ENCODE assay signal across 17 mouse cellular contexts in the genomic region with DNA sequence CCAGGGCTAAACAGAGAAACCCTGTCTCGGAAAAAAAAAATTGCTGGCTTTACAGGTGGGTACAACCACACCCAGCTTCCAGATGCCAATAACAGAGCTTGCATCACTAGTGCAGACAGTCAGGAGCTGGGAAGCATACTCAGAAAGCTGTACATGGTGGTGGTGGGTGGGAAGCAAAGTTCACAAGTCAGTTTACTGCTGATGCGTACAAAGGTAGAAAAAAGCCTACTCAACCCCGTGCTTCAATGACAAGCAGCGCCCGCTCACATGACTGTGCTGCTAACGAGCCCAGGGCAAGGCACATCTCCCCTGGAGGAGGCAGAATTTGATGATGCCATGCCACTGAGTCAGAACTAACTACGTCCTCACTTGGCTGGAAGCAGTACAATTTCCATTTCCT. TPM values are rescaled to one million over a fixed set of nuclear protein-coding genes. Genes with fewer than 3 reads are reported as not detected.
"Had no signal": no experiment of that assay in that cellular context is flagged by ENCODE, and none has a peak within 500 bp of the region (broad histone marks: within the 10 kb centered on the region; RNA-seq: fewer than 3 reads in every experiment).

No protein-coding gene starts in this region.

- H3K4me1 ChIP-seq: limb, embryonic 12.5 days; lung, embryonic 15.5 days; megakaryocyte, embryonic 14.5 days; midbrain, embryonic 15.5 days; neural tube, embryonic 12.5 days had no signal

- H3K27ac ChIP-seq: limb, embryonic 12.5 days; liver, embryonic 13.5 days; lung, embryonic 15.5 days; macrophage; midbrain, embryonic 15.5 days; neural tube, embryonic 12.5 days; stomach, postnatal 0 days had no signal

- H3K9ac ChIP-seq: limb, embryonic 12.5 days; liver, embryonic 13.5 days; liver, postnatal 0 days; lung, embryonic 15.5 days; midbrain, embryonic 15.5 days; neural tube, embryonic 12.5 days had no signal

- H3K4me2 ChIP-seq: limb, embryonic 12.5 days; liver, embryonic 13.5 days; lung, embryonic 15.5 days; midbrain, embryonic 11.5 days; midbrain, embryonic 15.5 days; neural tube, embryonic 12.5 days had no signal

- H3K27me3 ChIP-seq: limb, embryonic 12.5 days; liver, embryonic 13.5 days; lung, embryonic 15.5 days; megakaryocyte, embryonic 14.5 days; midbrain, embryonic 15.5 days; neural tube, embryonic 12.5 days had no signal

- DNase-seq: layer of hippocampus, adult 9-11 months; liver; liver, embryonic 13.5 days; liver, postnatal 0 days; lung, postnatal 14 days; thymus, postnatal 4 days had no signal

- H3K9me3 ChIP-seq: limb, embryonic 12.5 days; liver, embryonic 13.5 days; lung, embryonic 15.5 days; megakaryocyte, embryonic 14.5 days; midbrain, embryonic 15.5 days; neural tube, embryonic 12.5 days had no signal

- H3K4me3 ChIP-seq: limb, embryonic 12.5 days; liver, embryonic 13.5 days; lung, embryonic 15.5 days; megakaryocyte, embryonic 14.5 days; midbrain, embryonic 15.5 days; neural tube, embryonic 12.5 days had no signal

RNA-seq across cellular contexts. Expression of gene Avp, which starts 36.6 kb away (rescaled TPM):
- total RNA-seq: monocyte, adult 5-6 weeks; neutrophil, adult 5-6 weeks had no signal
- polyA plus RNA-seq: inflammation-experienced regulatory T-cells, adult 6 months; limb, embryonic 12.5 days; liver, embryonic 13.5 days; liver, postnatal 0 days; lung, embryonic 15.5 days; macrophage; midbrain, embryonic 11.5 days; neural tube, embryonic 12.5 days had no signal

RNA-seq across cellular contexts. Expression of gene Oxt, which starts 43.0 kb away (rescaled TPM):
- total RNA-seq: monocyte, adult 5-6 weeks; neutrophil, adult 5-6 weeks had no signal
- polyA plus RNA-seq: inflammation-experienced regulatory T-cells, adult 6 months; limb, embryonic 12.5 days; liver, embryonic 13.5 days; liver, postnatal 0 days; lung, embryonic 15.5 days; macrophage; midbrain, embryonic 11.5 days; neural tube, embryonic 12.5 days; stomach, postnatal 0 days had no signal
